Mouse (Mus musculus): Measurements from ENCODE around the gene Car8. TPM values are rescaled to one million over a fixed set of nuclear protein-coding genes. Genes with fewer than 3 reads are reported as not detected.

The Car8 gene
- polyA plus RNA-seq, 1 experiment: 2.1 TPM

DNA sequence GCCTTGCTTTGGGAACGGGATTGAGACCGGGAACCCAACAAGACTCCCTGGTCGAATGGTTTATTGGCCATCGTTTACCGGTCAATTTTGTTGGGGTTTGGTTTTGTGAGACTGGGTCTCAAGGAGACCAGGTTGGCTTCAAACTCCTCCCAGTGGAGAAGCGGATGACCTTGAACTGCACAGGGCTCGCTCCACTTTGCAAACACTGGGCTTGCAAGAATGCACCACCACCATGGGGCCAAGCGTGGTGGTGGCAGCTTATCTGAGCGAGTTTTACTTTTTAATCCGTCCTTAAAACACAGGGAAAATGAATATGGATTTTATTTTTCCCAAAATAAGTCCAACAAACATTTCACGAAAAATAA lies 447 bp upstream of the Car8 start:
- no peak for TF ChIP-seq CTCF (conservative IDR thresholded peaks at IDR 0.05; ENCODE audit: insufficient read depth, insufficient read length, low read depth, low read length)
- no peak for TF ChIP-seq POLR2A (IDR thresholded peaks at IDR 0.05; ENCODE audit: low read depth, low read length)
- DNase-seq: no peak
- 30% methylated on average over 11 of the region's 11 CpGs for WGBS
- Histone ChIP-seq H3K36me3 (ENCODE audit: control insufficient read depth, insufficient read depth, low read length) (no peaks in the 10 kb centered on the region), H3K4me3 (ENCODE audit: insufficient read depth, low read depth, low read length) (peak overlapping the region; percentile 69; the same call in 1 of the 2 replicates), H3K27ac (ENCODE audit: insufficient read depth, low read depth, low read length) (no peak overlapping the region), H3K27me3 (replicated peaks; ENCODE audit: control insufficient read depth, insufficient read depth, low read length) (no peaks in the 10 kb centered on the region), H3K4me1 (ENCODE audit: control insufficient read depth, insufficient read depth, low read length) (no peaks in the 10 kb centered on the region)

DNA sequence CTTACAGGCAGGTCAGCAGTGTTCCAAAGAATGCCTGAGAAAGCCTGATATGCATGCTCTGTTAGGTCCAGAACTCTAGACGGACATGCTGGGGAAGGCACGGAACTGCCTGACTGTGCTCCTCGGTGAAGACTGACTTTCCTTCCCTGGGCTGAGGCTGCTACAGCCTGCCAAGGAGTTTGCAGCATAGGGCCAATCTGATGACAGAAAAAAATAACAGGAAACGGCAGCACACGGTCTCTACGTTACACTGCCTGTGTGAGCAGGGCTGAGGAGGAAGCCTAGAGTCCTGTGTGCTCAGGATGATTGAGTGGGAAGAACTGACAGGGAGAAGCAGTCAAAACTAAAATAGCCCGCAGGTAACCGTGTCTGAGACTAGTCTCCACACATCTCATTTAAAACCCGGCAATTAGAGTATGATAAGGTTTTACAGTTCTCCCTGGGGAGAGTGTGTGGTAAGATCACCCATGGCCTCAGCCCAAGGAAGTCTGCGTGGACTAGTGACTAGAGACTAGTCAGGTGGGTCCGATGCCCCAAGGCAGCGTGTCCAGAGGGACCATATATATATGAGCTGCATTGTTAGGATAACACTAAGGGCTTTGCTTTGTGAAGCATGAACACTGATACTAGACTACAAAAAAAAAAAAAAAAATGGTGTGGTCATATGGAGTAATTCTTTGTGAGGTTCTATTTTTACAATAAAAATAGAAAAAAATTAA lies 6.3 kb downstream of the Car8 start:
- no peaks in the 10 kb centered on the region for H3K27me3 ChIP-seq (replicated peaks; ENCODE audit: control insufficient read depth, insufficient read depth, low read length)
- H3K36me3 ChIP-seq (ENCODE audit: control insufficient read depth, insufficient read depth, low read length): no peaks in the 10 kb centered on the region
- H3K4me3 ChIP-seq (ENCODE audit: insufficient read depth, low read depth, low read length): no peak overlapping the region
- TF ChIP-seq POLR2A (IDR thresholded peaks at IDR 0.05; ENCODE audit: low read depth, low read length) (no peak), CTCF (conservative IDR thresholded peaks at IDR 0.05; ENCODE audit: insufficient read depth, insufficient read length, low read depth, low read length) (no peak)
- WGBS: 46% methylated on average over 12 of the region's 12 CpGs
- H3K27ac ChIP-seq (ENCODE audit: insufficient read depth, low read depth, low read length): no peak overlapping the region
- no peaks in the 10 kb centered on the region for H3K4me1 ChIP-seq (ENCODE audit: control insufficient read depth, insufficient read depth, low read length)
- peak; percentile 52 for DNase-seq

DNA sequence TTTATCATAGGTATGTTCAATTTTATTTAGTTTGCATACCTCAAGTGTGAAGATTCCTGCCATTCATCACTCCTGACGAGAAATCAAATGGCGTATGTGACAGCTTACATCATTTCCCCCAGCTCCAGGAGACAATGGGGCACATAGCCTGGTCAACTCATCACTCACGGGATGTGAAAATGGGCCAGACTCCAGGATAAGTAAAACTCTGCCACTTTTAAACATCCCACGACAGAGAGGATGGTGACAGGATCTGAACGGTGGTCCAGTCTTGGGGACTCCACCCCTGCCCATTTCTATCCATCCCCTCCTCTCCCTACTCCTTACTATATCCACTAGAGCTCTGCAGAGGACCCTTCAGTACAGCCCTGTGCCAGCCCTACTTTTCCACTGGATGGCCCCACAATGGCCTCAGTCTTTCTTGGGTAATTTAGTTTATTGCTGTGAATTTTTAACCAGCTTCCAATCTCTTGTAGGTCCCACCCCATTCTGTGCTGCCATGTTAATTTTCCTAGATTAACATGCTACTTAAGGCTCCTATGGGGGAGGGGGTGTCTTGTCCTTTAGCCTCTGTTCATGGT lies 7.5 kb downstream of the Car8 start:
- DNase-seq: no peak
- 79% methylated on average over 5 of the region's 5 CpGs for WGBS
- Histone ChIP-seq H3K4me3 (ENCODE audit: insufficient read depth, low read depth, low read length) (no peak overlapping the region), H3K36me3 (ENCODE audit: control insufficient read depth, insufficient read depth, low read length) (no peaks in the 10 kb centered on the region), H3K27ac (ENCODE audit: insufficient read depth, low read depth, low read length) (no peak overlapping the region), H3K27me3 (replicated peaks; ENCODE audit: control insufficient read depth, insufficient read depth, low read length) (no peaks in the 10 kb centered on the region), H3K4me1 (ENCODE audit: control insufficient read depth, insufficient read depth, low read length) (no peaks in the 10 kb centered on the region)
- TF ChIP-seq POLR2A (IDR thresholded peaks at IDR 0.05; ENCODE audit: low read depth, low read length) (no peak), CTCF (conservative IDR thresholded peaks at IDR 0.05; ENCODE audit: insufficient read depth, insufficient read length, low read depth, low read length) (no peak)

DNA sequence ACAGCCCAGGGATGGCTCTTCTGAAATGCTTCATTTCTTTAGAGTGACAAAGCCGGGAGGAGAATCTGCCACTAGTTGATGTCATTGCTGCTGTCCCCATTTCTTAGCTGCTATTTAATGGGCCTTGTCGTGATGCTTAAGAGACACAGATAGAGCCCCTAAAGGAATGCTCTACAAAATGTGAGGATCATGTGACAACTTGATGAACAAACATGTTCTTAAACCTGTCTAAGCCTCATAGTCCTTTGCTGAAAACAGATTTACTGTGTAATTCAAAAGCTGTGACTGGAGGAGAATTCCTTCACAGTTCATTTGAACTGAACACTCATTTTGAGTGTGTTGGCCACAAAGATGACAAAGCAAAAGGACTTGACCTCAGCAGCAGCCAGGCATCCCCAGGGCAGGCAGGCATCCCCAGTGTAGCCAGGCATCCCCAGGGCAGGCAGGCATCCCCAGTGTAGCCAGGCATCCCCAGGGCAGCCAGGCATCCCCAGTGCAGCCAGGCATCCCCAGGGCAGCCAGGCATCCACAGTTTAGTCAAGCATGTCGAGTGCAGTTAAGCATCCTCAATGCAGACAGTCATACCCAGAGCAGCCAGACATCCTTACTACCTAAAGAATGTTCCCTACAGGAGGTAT lies 9.1 kb downstream of the Car8 start:
- H3K4me1 ChIP-seq (ENCODE audit: control insufficient read depth, insufficient read depth, low read length): no peaks in the 10 kb centered on the region
- no peaks in the 10 kb centered on the region for H3K27me3 ChIP-seq (replicated peaks; ENCODE audit: control insufficient read depth, insufficient read depth, low read length)
- DNase-seq: no peak
- no peak for TF ChIP-seq POLR2A (IDR thresholded peaks at IDR 0.05; ENCODE audit: low read depth, low read length)
- no peak for TF ChIP-seq CTCF (conservative IDR thresholded peaks at IDR 0.05; ENCODE audit: insufficient read depth, insufficient read length, low read depth, low read length)
- H3K4me3 ChIP-seq (ENCODE audit: insufficient read depth, low read depth, low read length): no peak overlapping the region
- 45% methylated on average over 3 of the region's 3 CpGs for WGBS
- no peak overlapping the region for H3K27ac ChIP-seq (ENCODE audit: insufficient read depth, low read depth, low read length)
- H3K36me3 ChIP-seq (ENCODE audit: control insufficient read depth, insufficient read depth, low read length): no peaks in the 10 kb centered on the region

DNA sequence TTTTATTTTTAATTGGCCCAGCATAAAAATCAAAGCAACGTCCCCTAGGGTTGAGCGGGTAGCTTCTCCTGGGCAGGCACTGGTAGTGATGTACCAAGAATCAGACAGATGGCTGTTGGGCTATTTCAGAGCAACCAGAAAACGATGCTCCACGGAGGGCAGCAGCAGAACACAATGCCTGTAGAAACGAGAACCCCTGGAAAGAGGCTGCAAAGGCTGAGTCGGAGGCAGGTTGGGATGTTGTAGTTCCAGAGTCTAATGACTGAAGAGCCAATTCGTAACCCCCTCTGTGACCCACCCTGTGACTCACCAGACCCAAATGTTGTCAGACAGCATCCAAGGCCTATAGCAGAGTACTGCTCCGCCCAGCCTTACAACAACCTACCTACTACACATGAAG lies 19.9 kb downstream of the Car8 start:
- TF ChIP-seq POLR2A (IDR thresholded peaks at IDR 0.05; ENCODE audit: low read depth, low read length): no peak
- TF ChIP-seq CTCF (conservative IDR thresholded peaks at IDR 0.05; ENCODE audit: insufficient read depth, insufficient read length, low read depth, low read length): no peak
- Histone ChIP-seq H3K4me1 (ENCODE audit: control insufficient read depth, insufficient read depth, low read length) (no peaks in the 10 kb centered on the region), H3K27ac (ENCODE audit: insufficient read depth, low read depth, low read length) (no peak overlapping the region), H3K27me3 (replicated peaks; ENCODE audit: control insufficient read depth, insufficient read depth, low read length) (no peaks in the 10 kb centered on the region), H3K4me3 (ENCODE audit: insufficient read depth, low read depth, low read length) (no peak overlapping the region), H3K36me3 (ENCODE audit: control insufficient read depth, insufficient read depth, low read length) (no peaks in the 10 kb centered on the region)
- no peak for DNase-seq
- 94% methylated on average over 8 of the region's 8 CpGs for WGBS

DNA sequence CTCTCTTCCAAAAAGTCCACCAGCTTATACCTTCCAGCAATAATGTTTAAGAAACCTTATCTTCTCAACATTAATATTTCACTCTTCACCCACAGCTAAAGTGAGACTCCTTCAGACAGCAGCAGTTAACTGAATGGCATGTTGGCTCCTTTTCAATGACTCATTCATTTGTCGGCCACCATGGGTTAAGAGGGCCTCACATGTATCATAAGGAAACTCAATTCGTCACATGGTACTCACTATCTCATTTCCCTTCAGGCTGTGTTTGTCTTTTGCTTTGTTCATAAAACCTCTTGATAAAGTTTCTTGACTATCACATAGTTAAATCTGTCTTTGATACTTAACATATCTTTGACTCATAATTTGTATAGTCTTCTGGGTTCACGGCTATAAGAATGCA lies 20.8 kb downstream of the Car8 start:
- Histone ChIP-seq H3K4me3 (ENCODE audit: insufficient read depth, low read depth, low read length) (no peak overlapping the region), H3K36me3 (ENCODE audit: control insufficient read depth, insufficient read depth, low read length) (no peaks in the 10 kb centered on the region), H3K27ac (ENCODE audit: insufficient read depth, low read depth, low read length) (no peak overlapping the region), H3K4me1 (ENCODE audit: control insufficient read depth, insufficient read depth, low read length) (no peaks in the 10 kb centered on the region), H3K27me3 (replicated peaks; ENCODE audit: control insufficient read depth, insufficient read depth, low read length) (no peaks in the 10 kb centered on the region)
- no peak for DNase-seq
- WGBS: 53% methylated on average over 3 of the region's 3 CpGs
- TF ChIP-seq POLR2A (IDR thresholded peaks at IDR 0.05; ENCODE audit: low read depth, low read length) (no peak), CTCF (conservative IDR thresholded peaks at IDR 0.05; ENCODE audit: insufficient read depth, insufficient read length, low read depth, low read length) (no peak)

DNA sequence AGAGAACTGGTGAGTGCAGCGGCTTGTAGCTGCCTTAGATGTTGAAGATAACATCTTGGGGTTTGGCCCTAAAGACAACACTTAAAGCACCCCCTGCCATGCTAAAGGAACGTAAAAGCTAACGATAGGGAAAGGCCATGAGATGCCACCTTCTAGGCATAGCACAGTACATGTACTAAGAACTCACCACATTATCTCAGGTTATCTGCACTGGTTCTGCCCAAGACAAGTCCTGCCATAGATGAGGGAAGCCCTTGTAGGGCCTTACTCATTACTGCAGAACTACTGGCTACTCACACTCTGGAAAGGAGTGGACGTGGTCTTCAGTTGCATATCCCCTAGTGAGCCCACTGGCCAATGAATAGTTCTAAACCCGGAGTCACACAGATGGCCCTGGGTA lies 21.6 kb downstream of the Car8 start:
- no peak for DNase-seq
- no peak overlapping the region for H3K4me3 ChIP-seq (ENCODE audit: insufficient read depth, low read depth, low read length)
- H3K4me1 ChIP-seq (ENCODE audit: control insufficient read depth, insufficient read depth, low read length): no peaks in the 10 kb centered on the region
- 85% methylated on average over 5 of the region's 5 CpGs for WGBS
- H3K27ac ChIP-seq (ENCODE audit: insufficient read depth, low read depth, low read length): no peak overlapping the region
- H3K36me3 ChIP-seq (ENCODE audit: control insufficient read depth, insufficient read depth, low read length): no peaks in the 10 kb centered on the region
- H3K27me3 ChIP-seq (replicated peaks; ENCODE audit: control insufficient read depth, insufficient read depth, low read length): no peaks in the 10 kb centered on the region
- TF ChIP-seq CTCF (conservative IDR thresholded peaks at IDR 0.05; ENCODE audit: insufficient read depth, insufficient read length, low read depth, low read length) (no peak), POLR2A (IDR thresholded peaks at IDR 0.05; ENCODE audit: low read depth, low read length) (no peak)
